Comparison of ENCODE assay signal across 16 mouse cellular contexts in the genomic region with DNA sequence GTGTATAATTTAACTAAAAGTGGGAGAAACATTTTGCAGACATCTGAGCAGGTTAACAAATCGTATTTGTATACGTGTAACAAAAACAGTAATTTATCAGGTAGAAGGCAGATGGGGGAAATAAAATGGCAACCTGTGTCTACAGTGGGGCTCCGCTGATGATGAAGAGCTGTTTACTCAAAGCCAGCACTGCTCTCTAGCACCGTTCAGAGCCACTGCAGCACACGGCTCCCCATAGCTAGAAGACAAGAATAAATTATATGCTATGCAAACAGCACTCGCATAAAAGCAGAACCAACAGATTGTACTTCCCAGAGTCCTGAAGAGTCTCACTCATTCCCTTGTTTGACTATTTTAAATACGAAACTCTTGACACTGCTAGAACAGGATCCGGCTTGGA.
"Had no signal": no experiment of that assay in that cellular context is flagged by ENCODE, and none has a peak within 500 bp of the region (broad histone marks: within the 10 kb centered on the region; RNA-seq: fewer than 3 reads in every experiment).

No protein-coding gene starts in this region.

- H3K4me1 ChIP-seq: neural tube, embryonic 13.5 days; neural tube, embryonic 15.5 days; stomach, embryonic 15.5 days had no signal

- H3K9me3 ChIP-seq: neural tube, embryonic 13.5 days; neural tube, embryonic 15.5 days; stomach, embryonic 15.5 days had no signal

- H3K4me2 ChIP-seq: neural tube, embryonic 13.5 days; neural tube, embryonic 15.5 days; stomach, embryonic 15.5 days had no signal

- H3K4me3 ChIP-seq: neural tube, embryonic 13.5 days; neural tube, embryonic 15.5 days; stomach, embryonic 15.5 days had no signal

- H3K9ac ChIP-seq: neural tube, embryonic 13.5 days; neural tube, embryonic 15.5 days; stomach, embryonic 15.5 days had no signal

- H3K27me3 ChIP-seq: neural tube, embryonic 13.5 days; neural tube, embryonic 15.5 days; stomach, embryonic 15.5 days had no signal

- DNase-seq: retina, postnatal 1 day; right cerebral cortex, adult 18-20 months; right cerebral cortex, postnatal 14 days; right cerebral cortex, postnatal 25 days; right cerebral cortex, postnatal 4 days; spleen, adult 18-20 months; thymus, adult 18-20 months; thymus, adult 2 months; thymus, postnatal 14 days; thymus, postnatal 25 days; thymus, postnatal 36 days; thymus, postnatal 4 days had no signal

- H3K27ac ChIP-seq: neural tube, embryonic 13.5 days; neural tube, embryonic 15.5 days; stomach, embryonic 15.5 days; stomach, postnatal 0 days had no signal

- H3K36me3 ChIP-seq: neural tube, embryonic 13.5 days; neural tube, embryonic 15.5 days; stomach, embryonic 15.5 days had no signal
